Mouse (Mus musculus) cortical plate, adult 2 months (tissue): ENCODE measurements at regions not wholly inside any gene's neighbourhood (a gene's known extent, or its start where the extent isn't known, plus 50 kb on each side); places are given as distances from the start of the nearest gene placed in this dataset.

Experiments used
- CTCF ChIP-seq: fragments of 200-500 bp; IDR thresholded peaks from 2 replicates; pipeline ENCODE4 v1.5.1; 2011; ENCODE audit warnings: mild to moderate bottlenecking, control low read depth, low read length; ENCODE audit not compliant: insufficient read depth; ENCODE audit errors: extremely low read depth
- POLR2A ChIP-seq: fragments of 200-500 bp; IDR thresholded peaks from 2 replicates; pipeline ENCODE4 v1.6.1; 2011; ENCODE audit warnings: mild to moderate bottlenecking, low read length, control low read depth; ENCODE audit not compliant: insufficient read depth; ENCODE audit errors: extremely low read depth

DNA sequence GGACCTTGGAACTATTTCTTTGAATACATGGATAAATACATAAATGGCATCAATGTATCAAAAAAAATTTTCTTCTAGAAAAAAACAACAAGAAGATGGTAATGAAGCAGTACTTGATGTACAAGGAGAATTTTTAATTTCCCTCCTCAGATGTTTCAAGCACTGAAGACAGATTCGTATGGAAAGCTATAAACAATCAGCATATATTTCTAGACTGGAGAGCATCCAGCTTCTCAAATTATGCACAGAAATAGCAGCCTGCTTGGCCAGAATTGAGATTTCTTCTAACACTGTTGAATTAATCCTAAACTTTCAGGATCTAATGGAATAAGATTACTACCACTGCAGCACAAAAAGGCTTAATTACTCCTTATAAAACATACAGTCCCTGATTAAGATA, 241.0 kb downstream of the Phf3 start:
- TF ChIP-seq CTCF (no peak), POLR2A (no peak)
